Mouse (Mus musculus) heart, postnatal 25 days (tissue): ENCODE measurements around the gene Abhd15. TPM values are rescaled to one million over a fixed set of nuclear protein-coding genes. Genes with fewer than 3 reads are reported as not detected.
"Not testable (repeated sequence)": the region's sequence is repeated elsewhere in the genome, so short reads cannot be mapped to it uniquely, and the experiment has no call there.

Experiments used
- DNase-seq: peaks from one replicate; pipeline ENCODE4 v3.0.0; 2022; ENCODE audit warnings: low spot score
- intact Hi-C: fragments of 180-260 bp; cut with DNase I; formaldehyde crosslinking; loops from one replicate; pipeline ENCODE4 v1.15.1; 2025
- total RNA-seq, 2 experiments: library from RNA; stranded (reverse); gene quantifications; 2 replicates each; pipeline ENCODE4 v1.2.3; 2021

Gene Abhd15
- total RNA-seq, 2 experiments from 2014 or later: 1.9 to 2.0 TPM

DNA sequence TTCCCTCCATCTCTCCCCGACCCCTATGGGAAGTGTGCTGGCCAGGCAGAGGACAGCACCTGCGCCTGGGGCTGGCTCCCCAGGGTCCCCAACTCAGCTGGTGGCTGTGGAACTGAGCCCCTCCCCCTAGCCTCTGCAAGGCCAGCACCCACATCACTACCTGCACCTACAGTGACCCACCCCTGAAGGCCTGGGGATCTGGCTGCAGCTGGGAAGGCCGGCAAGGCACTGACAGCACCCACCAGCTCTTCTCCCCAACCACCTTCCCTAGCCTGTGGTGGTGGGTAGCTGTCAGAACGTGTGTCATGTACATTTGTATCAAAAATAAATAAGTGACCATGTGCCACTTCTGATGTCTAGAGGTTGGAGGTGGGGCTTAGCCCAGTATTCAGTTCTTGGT is 7.5 kb upstream of the Abhd15 start:
- no peak for DNase-seq
- intact Hi-C loops: loop anchor here (5.0 kb wide), 1 partner anchor 120 kb away; no protein-coding TSS in a partner anchor

DNA sequence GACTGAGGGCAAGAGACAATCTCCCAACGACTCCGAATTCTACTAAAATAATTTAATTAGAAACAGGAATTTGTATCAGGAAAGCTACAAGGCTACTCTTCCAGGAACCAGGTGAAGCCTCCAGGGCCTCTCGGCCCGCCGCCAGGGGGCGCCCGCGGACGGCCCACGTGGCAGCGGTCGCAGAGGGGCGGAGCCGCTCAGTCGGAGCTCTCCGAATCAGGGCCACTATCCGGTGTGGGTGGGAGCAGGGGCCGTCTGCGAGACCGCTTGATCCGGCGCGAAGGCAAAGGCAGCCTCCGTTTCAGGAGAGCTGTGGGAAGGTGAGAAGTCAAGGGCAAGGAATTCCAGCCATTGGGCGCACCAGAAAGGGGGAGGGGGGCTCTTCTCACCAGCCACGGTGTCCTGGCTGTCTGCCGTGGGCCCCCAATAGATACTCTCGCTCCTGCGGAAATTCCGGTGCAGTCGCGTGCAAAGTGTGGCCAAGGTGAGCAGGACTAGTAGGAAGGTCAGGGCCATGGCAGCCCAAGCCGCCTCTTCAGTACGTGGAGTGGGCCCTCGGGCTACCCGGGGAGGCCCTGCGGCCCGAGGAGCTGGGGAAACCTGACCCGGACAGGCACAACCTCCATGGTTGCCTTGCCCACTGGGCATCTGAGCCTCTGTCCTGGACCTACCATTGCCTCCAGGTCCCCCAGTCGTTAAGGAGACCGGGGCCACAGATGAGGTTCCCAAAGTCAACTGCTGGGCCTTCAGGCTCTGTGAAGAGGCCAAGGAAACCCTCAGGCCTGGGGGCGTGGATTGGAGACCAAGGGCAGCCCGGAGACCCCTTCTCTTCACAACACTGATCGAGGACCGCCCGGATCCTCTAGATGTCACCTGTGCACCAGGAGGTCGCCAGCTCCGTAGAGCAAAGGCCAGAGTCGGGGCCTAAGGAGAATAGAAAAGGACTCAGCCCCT is 6.6 kb upstream of the Abhd15 start:
- peak; percentile 67 for DNase-seq
- intact Hi-C loops: loop anchor here (5.0 kb wide), 1 partner anchor 119 kb away; no protein-coding TSS in a partner anchor

DNA sequence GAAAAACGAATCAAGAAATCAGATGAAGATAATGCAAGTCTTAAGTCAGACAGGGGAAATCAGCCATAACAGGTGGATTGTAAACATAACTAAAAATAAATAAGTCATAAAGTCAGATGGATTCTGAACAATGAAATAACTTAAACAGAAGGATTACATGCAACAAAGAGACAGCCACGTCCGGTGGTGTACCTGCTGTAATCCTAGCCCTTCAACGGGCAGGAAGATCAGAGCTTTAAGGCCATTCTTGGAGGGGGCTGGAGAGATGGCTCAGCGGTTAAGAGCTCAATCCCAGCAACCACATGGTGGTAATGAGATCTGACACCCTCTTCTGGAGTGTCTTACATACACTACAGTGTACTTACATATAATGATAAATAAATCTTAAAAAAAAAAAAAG is 3.6 kb upstream of the Abhd15 start:
- DNase-seq: no peak
- intact Hi-C loops: loop anchor here (10.0 kb wide), 1 partner anchor 93 kb away; the partner anchor contains the start of gene Taok1

DNA sequence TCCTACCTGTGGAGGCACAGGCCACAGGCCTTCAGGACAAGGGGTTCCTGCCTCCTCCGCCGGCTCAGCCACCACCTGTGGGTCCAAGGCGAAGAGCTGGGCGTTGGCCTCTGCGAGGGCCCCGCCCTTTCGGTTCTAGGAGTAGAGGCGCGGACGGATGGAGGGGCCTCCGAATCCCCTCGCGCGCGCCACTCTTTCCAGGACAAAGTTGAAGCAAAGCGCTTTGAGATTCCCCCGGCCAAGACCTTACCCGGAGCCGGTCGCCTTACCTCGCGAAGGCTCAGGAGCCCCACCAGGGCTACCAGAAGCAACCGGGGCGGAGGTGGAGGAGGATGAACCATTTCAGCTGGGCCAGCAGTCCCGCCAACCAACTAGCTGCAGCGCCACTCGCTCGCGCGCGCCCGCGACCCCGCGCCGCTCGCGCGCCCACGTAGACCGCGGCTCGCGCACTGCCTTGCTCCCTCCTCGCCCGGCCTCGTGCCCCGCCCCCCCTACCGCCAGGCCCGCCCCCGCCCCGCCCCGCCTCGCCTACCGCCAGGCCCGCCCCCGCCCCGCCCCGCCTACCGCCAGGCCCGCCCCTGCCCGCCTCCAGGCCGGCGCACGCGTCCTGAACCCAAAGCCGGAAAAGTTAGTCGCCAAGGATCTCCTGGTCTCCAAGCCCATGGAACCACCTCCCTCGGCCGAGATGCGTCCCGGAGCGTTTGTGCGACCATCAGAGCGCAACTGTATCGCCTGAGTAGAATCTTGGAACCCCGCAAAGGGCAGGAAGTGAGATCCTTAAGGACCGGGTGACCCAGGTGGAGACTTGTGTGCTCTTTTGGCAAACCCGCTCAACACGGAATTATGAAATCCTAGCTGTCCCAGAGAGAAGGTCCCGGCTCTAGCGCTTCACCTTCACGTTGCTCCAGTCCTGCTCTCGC is 1.8 kb upstream of the Abhd15 start:
- DNase-seq: peak; percentile 81
- intact Hi-C loops: loop anchor here (10.0 kb wide), 1 partner anchor 92 kb away; the partner anchor contains the start of gene Taok1

DNA sequence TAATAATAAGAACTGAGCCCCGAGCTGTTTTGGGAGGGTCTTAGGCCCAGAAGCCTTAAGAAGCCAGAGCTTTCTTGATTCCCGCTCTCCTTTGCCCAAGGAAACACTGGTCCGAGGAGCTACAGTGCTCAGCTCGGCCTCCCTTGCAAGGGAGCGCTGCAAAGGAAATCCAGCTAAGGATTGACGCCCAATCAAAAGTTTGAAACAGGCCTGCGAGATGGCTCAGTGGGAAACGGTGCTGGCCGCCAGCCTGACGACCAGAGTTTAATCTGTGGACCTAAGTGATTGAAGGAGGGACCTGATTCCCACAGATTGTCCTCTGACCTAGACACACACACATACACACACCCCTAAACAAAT is 1.1 kb upstream of the Abhd15 start:
- DNase-seq: peak; percentile 1
- intact Hi-C loops: loop anchor here (10.0 kb wide), 1 partner anchor 91 kb away; the partner anchor contains the start of gene Taok1

DNA sequence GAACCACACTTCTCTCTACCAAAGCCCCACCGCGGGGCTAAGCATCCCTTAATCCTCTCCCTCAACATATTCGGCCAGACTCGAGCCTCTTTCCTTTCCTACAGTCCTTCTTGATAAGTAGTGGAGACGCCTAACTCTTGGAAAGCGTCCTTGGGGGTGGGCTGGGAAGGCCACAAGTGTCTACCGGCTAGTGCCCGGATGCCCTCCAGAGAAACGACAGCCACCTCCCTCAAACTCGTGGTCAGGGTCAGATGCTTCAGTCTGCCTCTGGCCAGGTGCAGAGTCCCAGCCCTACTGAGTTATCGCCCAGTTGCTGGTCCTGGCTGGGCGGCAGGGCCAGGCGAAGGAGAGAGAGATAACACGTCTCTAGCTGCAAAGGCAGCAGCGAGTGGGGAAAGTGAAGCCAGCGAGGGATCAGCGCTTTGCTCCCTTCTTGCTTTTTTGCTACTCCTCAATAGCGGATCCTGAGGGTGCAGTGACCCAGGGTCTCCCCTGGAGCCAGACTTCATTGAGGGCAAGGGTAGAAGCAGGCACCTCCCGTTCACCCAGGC is 565 bp upstream of the Abhd15 start:
- no peak for DNase-seq
- intact Hi-C loops: loop anchor here (10.0 kb wide), 1 partner anchor 90 kb away; the partner anchor contains the start of gene Taok1

DNA sequence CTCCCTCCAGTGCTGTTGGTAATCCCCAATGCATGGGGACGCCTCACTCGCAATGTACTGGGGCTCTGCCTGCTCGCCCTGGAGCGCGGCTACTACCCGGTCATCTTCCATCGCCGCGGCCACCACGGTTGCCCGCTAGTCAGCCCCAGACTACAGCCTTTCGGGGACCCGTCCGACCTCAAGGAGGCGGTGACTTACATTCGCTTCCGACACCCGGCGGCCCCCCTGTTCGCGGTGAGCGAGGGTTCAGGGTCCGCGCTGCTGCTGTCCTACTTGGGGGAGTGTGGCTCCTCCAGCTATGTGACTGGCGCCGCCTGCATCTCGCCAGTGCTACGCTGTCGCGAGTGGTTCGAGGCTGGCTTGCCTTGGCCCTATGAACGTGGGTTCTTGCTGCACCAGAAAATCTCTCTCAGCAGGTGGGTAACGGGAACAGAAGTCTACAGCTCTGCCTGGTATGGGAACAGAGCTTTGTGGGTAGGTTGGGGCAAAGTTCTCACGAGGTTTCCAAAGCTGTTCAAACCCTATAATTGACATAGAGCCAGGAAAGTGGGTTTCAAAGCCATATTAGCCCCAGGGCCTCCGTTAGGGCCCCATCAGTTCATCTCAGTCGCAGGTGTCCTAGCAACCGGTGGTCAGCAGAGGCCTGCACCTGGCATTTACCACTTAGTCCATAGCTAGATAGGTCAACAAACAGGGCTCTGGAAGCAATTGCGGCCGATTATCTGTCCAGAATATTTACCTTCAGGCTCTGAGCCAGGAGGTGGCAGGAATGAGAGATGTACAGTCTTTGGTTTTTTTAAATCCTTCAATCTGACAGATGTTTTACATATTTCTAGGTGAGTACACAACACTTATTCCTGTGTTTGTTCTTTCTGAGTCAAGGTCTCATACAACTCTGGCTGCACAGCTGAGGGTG is 974 bp downstream of the Abhd15 start, which contains the start of gene Trp53i13:
Gene Trp53i13 (minus strand): TSS at position 344 of the 916 bp plus-strand sequence.
- peak; percentile 9 for DNase-seq
- intact Hi-C loops: loop anchor here (10.0 kb wide), 1 partner anchor 89 kb away; the partner anchor contains the start of gene Taok1

DNA sequence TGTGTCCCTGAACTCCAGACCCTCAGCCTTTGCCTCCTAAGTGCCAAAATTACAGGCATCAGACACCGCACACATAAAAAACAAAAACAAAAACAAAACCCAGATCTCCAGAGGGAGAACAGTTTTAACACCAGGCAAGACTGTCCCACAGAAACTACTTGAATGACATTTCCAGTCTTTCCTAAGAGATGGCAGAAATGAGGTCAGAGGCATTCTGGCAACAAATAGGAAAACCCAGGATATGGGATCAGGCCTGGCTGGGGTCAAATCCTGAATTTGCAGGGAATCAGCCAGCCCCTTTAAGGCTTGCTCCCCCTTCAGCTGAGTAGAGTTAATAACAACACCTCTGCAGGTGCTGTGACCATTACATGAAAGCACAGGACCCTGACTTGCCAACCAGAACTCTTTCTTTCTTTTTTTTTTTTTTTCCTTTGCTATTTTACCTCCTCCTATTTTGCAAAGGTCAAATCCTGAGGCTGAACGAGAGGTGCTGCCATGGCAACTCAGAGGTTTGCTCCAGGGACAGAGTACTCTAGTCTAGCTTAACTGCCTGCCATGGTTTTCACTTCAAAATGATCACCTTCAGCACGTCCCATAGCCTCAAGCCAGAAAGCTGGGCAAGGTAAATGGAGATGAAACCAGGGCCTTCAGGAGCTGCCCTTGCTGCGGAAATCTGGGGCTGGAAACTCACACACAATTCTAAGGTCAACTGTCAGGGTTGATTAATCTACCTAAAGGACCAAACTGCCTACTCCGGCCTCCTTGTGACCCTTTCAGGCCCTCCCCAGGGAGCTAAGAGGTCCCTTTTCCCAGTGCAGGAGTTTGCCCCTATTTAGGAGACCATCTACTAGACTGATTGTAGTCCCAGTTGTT is 1.9 kb downstream of the Abhd15 start:
- intact Hi-C loops: loop anchor here (10.0 kb wide), 1 partner anchor 88 kb away; the partner anchor contains the start of gene Taok1
- no peak for DNase-seq

- DNase-seq: no peak
- intact Hi-C loops: loop anchor here (10.0 kb wide), 1 partner anchor 87 kb away; the partner anchor contains the start of gene Taok1
Measured at GRCm38 (mm10) chr11:77518051-77518798, 3.3 kb downstream of the Abhd15 start.

DNA sequence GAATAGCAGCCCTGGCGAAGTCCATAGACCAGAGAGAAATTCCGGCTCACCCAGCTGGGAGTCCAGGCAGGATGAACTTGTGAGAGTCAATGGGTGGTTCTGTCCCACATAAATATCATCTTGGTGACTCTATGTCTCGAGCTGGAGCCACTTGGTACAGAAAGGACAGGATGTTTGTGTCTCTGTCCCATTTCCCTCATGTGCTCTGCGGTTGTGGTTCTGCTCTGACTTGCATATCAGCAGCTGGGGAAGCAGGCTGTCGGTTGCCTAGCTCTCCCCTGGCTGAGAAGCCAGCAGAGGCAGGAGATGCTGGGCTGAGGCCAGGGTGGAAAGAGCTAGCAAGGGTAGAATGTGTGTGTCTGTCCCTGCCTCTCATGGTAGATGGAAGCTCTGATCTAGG is 4.1 kb downstream of the Abhd15 start, which contains the start of gene Gm10392:
Gene Gm10392 (minus strand): TSS at position 156 of the 400 bp plus-strand sequence.
- intact Hi-C loops: loop anchor here (10.0 kb wide), 1 partner anchor 86 kb away; the partner anchor contains the start of gene Taok1

GRCm38 (mm10) chr11:77520601-77521529 is 5.9 kb downstream of the Abhd15 start:
- intact Hi-C loops: no loop called here
- peak; percentile 6 for DNase-seq

More for the DNA sequence above, 4.1 kb downstream of the Abhd15 start, which contains the start of gene Gm10392:
- DNase-seq: peak; percentile 21

DNA sequence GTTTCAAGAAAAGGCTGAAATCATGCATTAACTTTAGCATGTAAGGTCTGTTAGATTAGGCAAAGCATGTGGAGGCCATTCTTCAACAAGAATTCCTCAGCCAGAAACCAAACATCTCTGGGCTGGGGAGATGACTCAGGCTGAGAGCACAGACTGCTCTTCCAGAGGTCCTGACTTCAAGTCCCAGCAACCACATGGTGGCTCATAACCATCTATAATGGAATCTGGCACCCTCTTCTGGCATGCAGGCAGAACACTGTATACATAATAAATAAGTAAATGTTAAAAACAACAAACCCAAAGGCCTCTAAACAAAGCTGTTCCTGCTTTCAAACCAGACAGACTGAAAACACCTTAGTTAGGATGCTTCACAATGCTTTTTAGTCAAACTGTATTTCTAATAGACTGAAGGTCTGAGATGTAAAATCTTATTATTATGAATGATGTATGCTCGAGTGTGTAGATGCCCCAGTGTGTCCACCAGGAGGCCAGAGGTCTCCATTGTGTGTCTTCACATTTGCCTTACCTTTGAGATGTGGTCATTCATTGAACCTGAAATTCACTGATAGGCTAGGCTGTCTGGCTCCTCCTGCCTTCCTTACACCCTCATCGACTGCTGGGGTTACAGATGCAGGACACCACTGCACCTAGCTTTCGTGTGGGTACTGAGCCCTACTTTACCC is 11.0 kb downstream of the Abhd15 start:
- no peak for DNase-seq
- intact Hi-C loops: no loop called here

GRCm38 (mm10) chr11:77528420-77528819 is 13.5 kb downstream of the Abhd15 start:
- DNase-seq, intact Hi-C loops: not testable (repeated sequence)

GRCm38 (mm10) chr11:77529644-77530043 is 14.7 kb downstream of the Abhd15 start:
- DNase-seq: no peak
- intact Hi-C loops: no loop called here

GRCm38 (mm10) chr11:77530862-77531261 is 15.9 kb downstream of the Abhd15 start:
- no peak for DNase-seq
- intact Hi-C loops: no loop called here
